Mouse (Mus musculus) granulocyte monocyte progenitor cell, adult 5-6 weeks (primary cell): ENCODE results near the gene Gm10197. TPM values are rescaled to one million over a fixed set of nuclear protein-coding genes. Genes with fewer than 3 reads are reported as not detected.

Experiments used
- ATAC-seq: replicated peaks from 2 replicates; pipeline ENCODE4 v1.8.0; 2016; ENCODE audit warnings: mild to moderate bottlenecking, moderate TSS enrichment, inconsistent platforms; ENCODE audit not compliant: poor library complexity, severe bottlenecking
- total RNA-seq, 2 experiments: library from RNA; stranded (forward) in 1 of 2; stranded (reverse) in 1 of 2; fragments of 200-712, 200-1000 nt in 1 of 2; fragments of >200 nt in 1 of 2; fragmentation: Nextera tagmentation in 1 of 2; gene quantifications; 2 replicates each; pipeline ENCODE4 v1.2.3; 2014 to 2017

The Gm10197 gene
- total RNA-seq, 2 experiments from 2014 or later = not detected

DNA sequence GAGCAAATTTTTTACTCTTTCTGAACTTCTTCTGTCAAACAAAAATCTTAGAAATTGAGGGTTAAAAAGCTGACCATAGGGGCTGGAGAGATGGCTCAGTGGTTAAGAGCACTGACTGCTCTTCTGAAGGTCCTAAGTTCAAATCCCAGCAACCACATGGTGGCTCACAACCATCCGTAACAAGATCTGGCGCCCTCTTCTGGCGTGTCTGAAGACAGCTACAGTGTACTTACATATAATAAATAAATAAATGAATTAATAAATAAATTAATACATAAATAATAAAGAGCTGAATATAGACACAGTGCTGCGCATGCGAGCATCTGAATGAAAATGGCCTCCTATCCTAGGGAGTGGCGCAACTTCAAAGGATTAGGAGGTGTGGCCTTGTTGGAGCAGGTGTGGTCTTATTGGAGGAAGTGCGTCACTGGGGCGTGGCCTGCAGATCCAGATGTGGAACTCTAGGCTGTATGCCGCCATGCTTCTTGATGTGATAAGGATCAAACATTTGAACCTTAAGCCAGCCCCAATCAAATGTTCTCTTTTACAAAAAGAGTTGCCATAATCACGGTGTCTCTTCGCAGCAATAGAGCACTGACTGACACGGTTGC, 49.0 kb downstream of the Gm10197 start:
- ATAC-seq = 0 out of 2 replicates have a peak, but pooled peaks have one; percentile 7

Other genes starting within 250 kb of the Gm10197 start
- gene Add3, start 231.3 kb downstream of the Gm10197 start, total RNA-seq (2014; fragmentation: Nextera tagmentation) = 30.2 and 57.5 TPM in 2 replicates
- gene Add3, start 231.3 kb downstream of the Gm10197 start, total RNA-seq (2017) = 39.5 and 43.3 TPM in 2 replicates
- 19.6 and 28.2 TPM in 2 replicates for gene Mxi1, start 61.2 kb downstream of the Gm10197 start, total RNA-seq (2014; fragmentation: Nextera tagmentation)
- 50.7 and 54.9 TPM in 2 replicates for gene Mxi1, start 61.2 kb downstream of the Gm10197 start, total RNA-seq (2017)
- 47.7 and 54.6 TPM in 2 replicates for gene Smndc1, start 18.8 kb upstream of the Gm10197 start, total RNA-seq (2014; fragmentation: Nextera tagmentation)
- gene Smndc1, start 18.8 kb upstream of the Gm10197 start, total RNA-seq (2017) = 31.1 and 33.4 TPM in 2 replicates
- 1.5 and 4.0 TPM in 2 replicates for gene Dusp5, start 157.3 kb upstream of the Gm10197 start, total RNA-seq (2014; fragmentation: Nextera tagmentation)
- 4.2 TPM in 2 replicates for gene Dusp5, start 157.3 kb upstream of the Gm10197 start, total RNA-seq (2017)
- gene Nutf2-ps1, start 217.3 kb upstream of the Gm10197 start, total RNA-seq (2014; fragmentation: Nextera tagmentation) = 56.0 and 61.3 TPM in 2 replicates
- 142 and 145 TPM in 2 replicates for gene Nutf2-ps1, start 217.3 kb upstream of the Gm10197 start, total RNA-seq (2017)
- 82.0 and 87.6 TPM in 2 replicates for gene Smc3, start 228.6 kb upstream of the Gm10197 start, total RNA-seq (2014; fragmentation: Nextera tagmentation)
- gene Smc3, start 228.6 kb upstream of the Gm10197 start, total RNA-seq (2017) = 135 and 145 TPM in 2 replicates